Mouse (Mus musculus) midbrain, embryonic 13.5 days (tissue): ENCODE measurements around the gene Ikzf2. TPM values are rescaled to one million over a fixed set of nuclear protein-coding genes. Genes with fewer than 3 reads are reported as not detected.
A peak's percentile ranks its signal among the peaks of the same experiment; 100 is the strongest.

ENCODE experiments used
- ATAC-seq: fragments of 200-750 bp; cut with Nextera tagmentation; 2 replicates; pipeline ENCODE4 v1.8.0; 2017; ENCODE audit warnings: mild to moderate bottlenecking, moderate TSS enrichment, moderate library complexity
- H3K27ac ChIP-seq: fragments of 300-500 bp; sonication (generic); 2 replicates; pipeline ENCODE4 v1.5.1; 2015; ENCODE audit warnings: inconsistent platforms, mild to moderate bottlenecking, moderate library complexity
- H3K27me3 ChIP-seq: fragments of 300-500 bp; sonication (generic); 2 replicates; pipeline ENCODE4 v1.6.1; 2015; ENCODE audit warnings: mild to moderate bottlenecking, inconsistent platforms
- H3K36me3 ChIP-seq: fragments of 300-500 bp; sonication (generic); 2 replicates; pipeline ENCODE4 v1.6.1; 2015; ENCODE audit warnings: mild to moderate bottlenecking, inconsistent platforms
- H3K4me1 ChIP-seq: fragments of 300-500 bp; sonication (generic); replicated peaks from 2 replicates; pipeline ENCODE4 v1.6.1; 2015; ENCODE audit warnings: inconsistent platforms
- H3K4me2 ChIP-seq: fragments of 300-500 bp; sonication (generic); replicated peaks from 2 replicates; pipeline ENCODE4 v1.6.1; 2015; ENCODE audit warnings: moderate library complexity, mild to moderate bottlenecking, inconsistent platforms
- H3K4me3 ChIP-seq: fragments of 300-500 bp; sonication (generic); replicated peaks from 2 replicates; pipeline ENCODE4 v1.5.1; 2015; ENCODE audit warnings: mild to moderate bottlenecking, inconsistent platforms
- H3K9ac ChIP-seq: fragments of 300-500 bp; sonication (generic); replicated peaks from 2 replicates; pipeline ENCODE4 v1.6.1; 2015; ENCODE audit warnings: mild to moderate bottlenecking, inconsistent platforms
- H3K9me3 ChIP-seq: fragments of 300-500 bp; sonication (generic); 2 replicates; pipeline ENCODE4 v1.6.1; 2016; ENCODE audit warnings: mild to moderate bottlenecking, inconsistent platforms
- WGBS: fragments of 180-500 bp; shearing (Covaris S2); methylation state at CpG from one replicate; pipeline ENCODE4 v1.1.7; 2015; 5-methylcytosine and 5-hydroxymethylcytosine counted together
- polyA plus RNA-seq: library from polyadenylated mRNA; unstranded; fragments of >200 nt; fragmentation: Nextera tagmentation; extraction: Ambion mirVana; gene quantifications from 2 replicates; pipeline ENCODE4 v1.2.1, GENCODE M21; 2015

Gene Ikzf2
- polyA plus RNA-seq, 1 experiment from 2014 or later = 5.5 TPM

DNA sequence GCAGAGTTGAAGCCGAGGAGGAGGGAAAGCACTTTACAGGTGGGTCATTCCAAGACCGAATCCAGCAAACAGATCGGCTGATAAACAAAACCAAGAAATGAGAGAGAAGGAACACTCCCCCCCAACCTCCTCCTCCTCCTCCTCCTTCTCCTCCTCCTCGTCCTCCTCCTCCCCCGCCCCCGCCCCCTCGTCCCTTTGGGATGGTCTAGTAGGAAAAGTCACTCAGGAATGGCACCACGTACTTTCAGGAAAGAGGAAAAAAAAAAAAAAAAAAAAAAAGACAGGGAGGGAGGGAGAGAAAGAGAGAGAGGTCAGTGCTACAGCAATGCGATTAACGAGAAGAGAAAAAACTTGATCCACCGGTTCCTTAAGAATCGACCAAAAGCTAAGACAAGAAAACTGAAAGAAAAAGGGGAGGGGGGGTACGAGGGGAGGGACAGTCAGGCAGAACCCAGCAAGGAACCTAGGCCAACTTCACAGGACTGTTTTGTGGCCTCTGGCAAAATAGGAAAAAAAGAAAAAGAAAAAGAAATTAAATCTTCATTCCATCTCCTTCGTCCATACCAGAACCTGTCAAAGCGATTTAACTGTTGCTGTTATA, 1.1 kb downstream of the Ikzf2 start:
- ATAC-seq = no peak
- peak overlapping the region; percentile 80 for H3K4me3 ChIP-seq
- H3K9me3 ChIP-seq = no peaks in the 10 kb centered on the region
- no peaks in the 10 kb centered on the region for H3K27me3 ChIP-seq
- no peak overlapping the region for H3K27ac ChIP-seq
- H3K9ac ChIP-seq = peak overlapping the region; percentile 81
- under 1% methylated on average over 15 of the region's 15 CpGs for WGBS
- H3K4me2 ChIP-seq = peak overlapping the region; percentile 72
- H3K36me3 ChIP-seq = no peaks in the 10 kb centered on the region
- peaks cover 21% of the 10 kb centered on the region for H3K4me1 ChIP-seq

DNA sequence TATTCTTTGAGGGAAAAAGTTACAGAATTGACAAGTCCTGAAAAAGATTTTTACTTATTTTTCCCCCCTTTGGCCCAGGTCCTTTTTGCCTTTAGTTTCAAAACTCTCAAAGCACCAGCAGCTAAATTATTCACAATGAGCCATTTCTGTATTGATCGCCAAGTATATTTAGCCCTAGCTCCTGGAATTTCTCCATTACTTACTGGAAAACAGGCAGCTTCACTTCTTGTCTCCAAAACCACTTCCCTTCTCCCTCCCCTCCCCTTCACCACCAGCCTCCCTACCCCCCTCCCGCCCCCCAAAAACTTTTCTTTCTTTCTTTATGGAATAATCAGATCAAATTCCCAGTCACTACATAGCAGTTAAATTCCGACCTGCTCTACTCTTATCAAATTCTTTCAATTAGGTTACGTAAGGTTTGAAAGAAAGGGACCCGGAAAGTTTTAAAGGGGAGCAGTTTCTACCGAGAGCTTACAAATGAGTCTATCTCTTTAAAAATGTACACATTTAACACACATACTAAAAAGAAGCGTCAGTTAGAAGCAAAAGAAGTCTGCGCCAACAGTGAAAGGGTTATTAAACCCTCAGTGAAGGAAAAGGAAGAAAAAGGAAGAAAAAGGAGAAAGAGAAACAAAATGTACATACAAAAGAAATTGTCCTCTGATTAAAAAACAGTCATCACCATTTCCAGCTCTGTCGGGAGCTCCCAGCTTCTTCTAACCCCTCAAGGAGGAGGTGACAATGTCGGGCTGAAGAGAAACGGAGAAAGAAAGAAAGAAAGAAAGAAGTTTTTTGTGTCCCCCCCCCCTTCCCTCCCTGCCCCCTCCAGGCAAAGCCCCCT, 1.8 kb downstream of the Ikzf2 start:
- Histone ChIP-seq H3K9me3 (no peaks in the 10 kb centered on the region), H3K9ac (peak overlapping the region; percentile 81)
- no peak for ATAC-seq

DNA sequence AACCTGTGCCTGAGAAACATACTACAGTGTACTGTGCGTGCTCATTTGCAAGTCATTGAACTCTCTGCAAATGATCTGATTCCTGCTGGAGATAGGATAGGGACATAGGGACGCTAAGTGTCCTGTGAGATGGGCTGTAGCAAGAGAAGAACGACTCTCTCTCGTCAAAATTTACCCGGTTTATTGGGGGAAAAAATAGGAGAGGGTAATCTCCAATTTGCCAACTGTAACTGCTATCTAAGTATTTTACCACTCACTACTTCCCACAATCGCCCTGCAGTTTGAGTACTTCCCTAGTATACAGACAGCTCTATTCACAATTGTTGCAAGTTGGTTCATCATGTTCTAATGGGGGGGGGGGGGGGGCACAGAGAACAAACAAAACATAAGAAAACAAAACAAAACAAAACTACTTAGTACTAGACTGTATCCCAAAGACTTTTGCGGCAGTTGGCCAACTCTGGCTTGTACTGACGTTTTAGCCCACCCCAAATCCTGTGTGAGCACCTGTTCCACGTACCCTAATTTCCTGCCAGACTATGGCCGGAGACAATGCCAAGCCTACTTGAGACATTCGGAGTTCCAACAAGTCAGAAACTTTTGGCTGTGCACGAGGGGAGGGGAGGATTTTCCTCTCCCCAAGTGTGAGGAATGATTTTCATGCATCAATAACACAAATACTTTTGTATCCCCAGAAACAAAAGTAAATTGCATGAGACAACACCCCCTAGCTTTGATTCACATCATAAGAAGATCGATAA, 2.6 kb downstream of the Ikzf2 start:
- Histone ChIP-seq H3K4me3 (peak overlapping the region; percentile 80), H3K27me3 (no peaks in the 10 kb centered on the region), H3K4me1 (peaks cover 21% of the 10 kb centered on the region), H3K36me3 (no peaks in the 10 kb centered on the region), H3K4me2 (peak overlapping the region; percentile 72), H3K9ac (no peak overlapping the region), H3K9me3 (no peaks in the 10 kb centered on the region), H3K27ac (no peak overlapping the region)
- 32% methylated on average over 13 of the region's 13 CpGs for WGBS
- no peak for ATAC-seq

More for the DNA sequence above, 1.8 kb downstream of the Ikzf2 start:
- Histone ChIP-seq H3K4me1 (peaks cover 21% of the 10 kb centered on the region), H3K27me3 (no peaks in the 10 kb centered on the region), H3K36me3 (no peaks in the 10 kb centered on the region), H3K4me2 (peak overlapping the region; percentile 72), H3K27ac (no peak overlapping the region), H3K4me3 (peak overlapping the region; percentile 80)
- under 1% methylated on average over 11 of the region's 11 CpGs for WGBS

DNA sequence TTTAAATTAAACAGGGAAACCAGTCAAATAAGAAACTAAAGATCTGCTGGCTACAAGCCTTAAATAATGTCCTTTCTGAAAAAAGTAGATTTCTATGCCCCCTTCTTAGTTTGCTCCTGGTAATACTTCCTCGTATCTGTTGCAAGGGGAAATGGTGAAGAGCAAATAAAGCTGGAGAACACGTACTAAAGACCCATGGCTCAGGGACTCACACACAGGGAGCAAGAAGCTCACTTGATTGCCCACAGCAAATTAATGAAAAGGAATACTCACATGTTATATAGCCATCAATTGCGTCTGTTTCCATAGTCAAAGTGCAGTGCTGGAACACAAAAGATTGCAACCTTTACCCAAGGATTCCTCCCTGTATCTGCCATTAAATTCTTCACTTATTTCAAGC, 3.2 kb downstream of the Ikzf2 start:
- H3K4me2 ChIP-seq = no peak overlapping the region
- H3K27me3 ChIP-seq = no peaks in the 10 kb centered on the region
- H3K9me3 ChIP-seq = no peaks in the 10 kb centered on the region
- H3K36me3 ChIP-seq = no peaks in the 10 kb centered on the region
- H3K27ac ChIP-seq = no peak overlapping the region
- no peak overlapping the region for H3K9ac ChIP-seq
- H3K4me1 ChIP-seq = peaks cover 19% of the 10 kb centered on the region
- ATAC-seq = no peak
- H3K4me3 ChIP-seq = no peak overlapping the region
- 74% methylated on average over 3 of the region's 3 CpGs for WGBS

DNA sequence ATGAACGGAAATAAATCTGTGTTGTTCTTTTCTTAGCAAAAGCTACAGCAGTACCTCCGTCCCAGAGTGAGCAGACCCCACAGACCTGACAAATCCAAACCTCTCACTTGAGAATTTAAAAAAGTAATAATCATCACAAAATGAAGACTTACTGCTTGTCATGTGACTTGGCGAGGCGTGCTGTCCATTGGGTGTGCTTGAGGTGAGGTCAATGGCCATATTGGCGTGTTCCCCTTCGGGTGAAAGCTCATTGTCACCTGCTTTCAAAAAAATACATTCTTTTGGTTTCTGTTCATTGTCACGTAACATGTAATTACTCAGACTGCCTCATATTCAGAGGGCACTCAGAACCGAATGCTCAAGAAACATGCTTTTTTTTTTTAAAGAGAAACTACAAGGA, 4.0 kb downstream of the Ikzf2 start:
- H3K9me3 ChIP-seq = no peaks in the 10 kb centered on the region
- H3K4me2 ChIP-seq = no peak overlapping the region
- 90% methylated on average over 8 of the region's 8 CpGs for WGBS
- no peak overlapping the region for H3K9ac ChIP-seq
- H3K27me3 ChIP-seq = no peaks in the 10 kb centered on the region
- no peak for ATAC-seq
- no peak overlapping the region for H3K4me3 ChIP-seq
- H3K4me1 ChIP-seq = peaks cover 14% of the 10 kb centered on the region
- H3K27ac ChIP-seq = no peak overlapping the region
- no peaks in the 10 kb centered on the region for H3K36me3 ChIP-seq

DNA sequence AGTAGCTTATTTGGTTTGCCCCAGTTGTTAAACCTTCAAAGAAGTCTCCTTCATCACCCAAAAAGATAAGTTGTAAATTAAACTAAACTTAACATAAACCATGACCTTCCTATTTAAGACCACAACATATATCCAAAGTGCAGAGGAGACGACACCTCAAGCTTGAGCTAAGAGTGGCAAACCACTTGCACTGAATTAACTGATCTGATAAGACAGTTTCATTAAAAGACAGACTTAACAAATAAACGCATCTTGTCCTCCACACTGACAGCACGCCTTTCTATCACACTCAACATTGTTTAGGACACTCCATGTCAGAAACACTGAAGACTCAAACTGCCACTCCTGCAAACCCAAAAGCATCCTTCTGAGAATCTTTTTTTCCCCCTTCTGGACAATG, 4.8 kb downstream of the Ikzf2 start:
- Histone ChIP-seq H3K9ac (no peak overlapping the region), H3K27ac (no peak overlapping the region), H3K4me2 (no peak overlapping the region), H3K36me3 (no peaks in the 10 kb centered on the region), H3K27me3 (no peaks in the 10 kb centered on the region), H3K9me3 (no peaks in the 10 kb centered on the region), H3K4me1 (peaks cover 14% of the 10 kb centered on the region), H3K4me3 (no peak overlapping the region)
- ATAC-seq = no peak
- WGBS = 83% methylated on average over 3 of the region's 3 CpGs

DNA sequence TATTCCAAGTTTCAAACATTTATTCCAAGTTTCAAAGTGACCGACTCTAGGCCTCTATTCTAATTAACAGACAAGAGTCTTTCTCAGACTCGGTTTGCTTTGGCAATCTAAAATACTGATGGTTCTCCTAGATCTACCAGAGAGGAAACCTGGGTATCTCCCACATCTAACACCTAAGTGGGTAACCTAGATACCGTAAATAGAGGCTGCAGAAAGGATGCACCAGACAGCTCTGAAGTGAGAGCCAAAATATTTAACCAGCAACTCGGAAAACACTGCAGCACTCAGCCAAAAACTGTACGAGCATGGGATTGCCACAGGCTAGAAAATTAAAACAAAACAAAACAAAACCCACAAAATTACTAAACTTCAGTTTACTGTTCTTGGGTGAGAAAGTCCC, 6.0 kb downstream of the Ikzf2 start:
- WGBS = 92% methylated on average over 5 of the region's 5 CpGs

DNA sequence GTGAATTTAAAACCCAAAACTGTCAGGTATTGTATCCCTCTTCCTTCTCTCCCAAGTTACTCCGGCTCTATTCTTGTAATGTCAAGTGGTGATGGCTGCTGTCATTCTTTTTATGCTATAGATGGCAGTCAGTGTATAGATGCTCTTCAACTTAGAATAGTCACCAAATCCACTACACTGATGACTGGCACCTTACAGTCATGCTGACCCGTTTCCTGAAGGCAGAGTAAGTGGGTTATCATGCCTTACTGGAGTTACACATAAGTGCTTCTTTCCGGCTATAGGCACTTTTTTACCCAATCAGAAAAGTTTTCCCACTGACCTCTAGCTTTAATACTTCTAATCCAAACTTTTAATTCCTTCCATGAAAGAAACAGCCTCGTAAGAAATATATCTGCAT, 6.5 kb downstream of the Ikzf2 start:
- ATAC-seq = no peak
- H3K27me3 ChIP-seq = no peaks in the 10 kb centered on the region
- no peak overlapping the region for H3K9ac ChIP-seq
- WGBS = 88% methylated on average over 4 of the region's 4 CpGs
- H3K4me2 ChIP-seq = no peak overlapping the region
- no peak overlapping the region for H3K4me3 ChIP-seq
- H3K9me3 ChIP-seq = no peaks in the 10 kb centered on the region
- H3K4me1 ChIP-seq = peaks cover 10% of the 10 kb centered on the region
- no peaks in the 10 kb centered on the region for H3K36me3 ChIP-seq
- no peak overlapping the region for H3K27ac ChIP-seq

More for the DNA sequence above, 6.0 kb downstream of the Ikzf2 start:
- H3K9ac ChIP-seq = no peak overlapping the region
- H3K4me3 ChIP-seq = no peak overlapping the region
- no peaks in the 10 kb centered on the region for H3K9me3 ChIP-seq
- ATAC-seq = no peak
- H3K4me1 ChIP-seq = peaks cover 14% of the 10 kb centered on the region
- no peak overlapping the region for H3K4me2 ChIP-seq
- H3K27ac ChIP-seq = no peak overlapping the region
- no peaks in the 10 kb centered on the region for H3K27me3 ChIP-seq
- no peaks in the 10 kb centered on the region for H3K36me3 ChIP-seq

DNA sequence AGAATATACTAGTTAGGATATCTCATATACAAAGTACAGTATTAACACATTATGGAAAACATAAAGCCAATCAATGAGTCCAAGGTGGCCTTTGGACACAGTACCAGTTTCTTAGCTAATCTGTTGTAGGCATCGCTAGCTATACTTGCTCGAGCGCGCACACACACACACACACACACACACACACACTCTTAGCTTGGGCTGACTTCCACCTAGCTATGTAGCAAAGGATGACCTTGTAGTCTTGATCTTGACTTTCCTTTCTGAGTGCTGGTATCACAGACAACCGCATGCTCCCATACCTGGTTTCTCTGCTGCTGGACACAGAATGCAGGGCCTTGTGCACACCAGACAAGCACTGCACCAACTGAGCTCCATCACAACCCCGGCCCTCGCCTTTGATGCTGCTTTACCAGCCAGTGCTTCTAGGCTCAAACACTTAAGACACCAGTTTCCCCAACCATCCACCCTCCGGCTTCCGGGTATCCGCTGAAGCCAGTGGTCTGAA, 17.1 kb downstream of the Ikzf2 start:
- no peak overlapping the region for H3K27ac ChIP-seq
- no peak overlapping the region for H3K4me2 ChIP-seq
- no peak for ATAC-seq
- H3K27me3 ChIP-seq = no peaks in the 10 kb centered on the region
- no peak overlapping the region for H3K4me3 ChIP-seq
- H3K4me1 ChIP-seq = no peaks in the 10 kb centered on the region
- no peaks in the 10 kb centered on the region for H3K9me3 ChIP-seq
- H3K36me3 ChIP-seq = no peaks in the 10 kb centered on the region
- H3K9ac ChIP-seq = no peak overlapping the region
- WGBS = 95% methylated on average over 10 of the region's 10 CpGs

DNA sequence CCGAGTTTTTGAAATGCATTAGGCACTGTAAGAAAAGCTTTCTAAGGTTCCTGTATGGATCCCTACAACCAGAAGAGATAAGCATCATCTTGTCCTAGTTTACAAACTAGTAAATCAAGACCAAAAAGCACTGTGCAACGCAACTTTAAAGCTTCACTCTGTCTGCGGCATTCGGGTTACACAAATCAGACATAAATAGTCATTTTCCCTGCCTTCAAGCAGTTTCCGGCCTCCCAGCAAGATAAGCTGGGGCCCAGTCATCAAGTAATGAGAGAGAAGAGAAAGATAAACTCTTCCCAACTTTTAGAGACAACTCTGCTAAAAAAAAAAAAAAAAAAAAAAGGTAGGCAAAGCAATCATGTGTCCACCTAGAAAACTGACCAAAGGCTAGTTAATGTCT, 19.6 kb downstream of the Ikzf2 start:
- no peak overlapping the region for H3K9ac ChIP-seq
- no peaks in the 10 kb centered on the region for H3K36me3 ChIP-seq
- no peak overlapping the region for H3K27ac ChIP-seq
- ATAC-seq = no peak
- no peaks in the 10 kb centered on the region for H3K4me1 ChIP-seq
- H3K27me3 ChIP-seq = no peaks in the 10 kb centered on the region
- H3K9me3 ChIP-seq = no peaks in the 10 kb centered on the region
- 93% methylated on average over 5 of the region's 5 CpGs for WGBS
- H3K4me2 ChIP-seq = no peak overlapping the region
- no peak overlapping the region for H3K4me3 ChIP-seq

DNA sequence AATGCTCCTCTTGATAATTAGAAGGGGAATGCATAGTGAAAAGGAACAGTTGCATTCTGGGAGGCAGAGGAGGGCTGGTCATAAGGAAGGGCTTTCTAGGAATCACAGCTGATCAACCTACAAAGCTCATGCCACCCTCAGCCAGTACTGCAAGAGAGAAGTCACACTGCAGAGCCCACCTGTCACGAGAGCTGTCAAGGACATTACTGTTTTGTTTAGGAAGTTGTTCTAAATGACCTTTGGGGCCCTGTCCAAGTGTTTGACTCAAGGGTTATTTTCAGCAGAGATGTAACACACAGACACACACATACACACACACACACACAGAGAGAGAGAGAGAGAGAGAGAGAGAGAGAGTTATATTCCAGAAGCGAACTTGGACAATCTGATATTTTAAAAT, 27.3 kb downstream of the Ikzf2 start:
- Histone ChIP-seq H3K4me2 (no peak overlapping the region), H3K4me1 (peaks cover 11% of the 10 kb centered on the region; the same call in 1 of the 2 replicates), H3K4me3 (no peak overlapping the region), H3K36me3 (no peaks in the 10 kb centered on the region), H3K9ac (no peak overlapping the region), H3K9me3 (no peaks in the 10 kb centered on the region), H3K27me3 (no peaks in the 10 kb centered on the region), H3K27ac (no peak overlapping the region)
- 81% methylated on average over 2 of the region's 2 CpGs for WGBS
- no peak for ATAC-seq

DNA sequence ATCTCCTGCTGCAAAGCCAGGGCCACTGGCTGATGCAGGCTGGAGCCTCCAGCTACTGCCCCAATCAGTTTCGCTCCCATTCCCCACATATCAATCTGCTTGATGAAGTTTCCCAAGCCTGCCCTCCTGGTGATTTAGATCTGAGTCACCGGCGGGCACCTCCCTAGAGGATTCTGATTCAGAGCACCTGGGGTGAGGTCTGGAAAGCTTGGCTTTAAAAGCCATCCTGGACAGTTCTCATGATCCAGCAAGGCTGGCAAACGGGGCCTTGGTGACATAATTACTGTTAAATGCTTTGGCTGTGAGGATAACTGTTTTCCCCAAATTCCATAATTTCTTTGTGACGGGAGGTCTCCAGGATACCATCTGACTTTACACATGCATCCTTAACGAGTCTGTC, 29.0 kb downstream of the Ikzf2 start:
- no peaks in the 10 kb centered on the region for H3K36me3 ChIP-seq
- H3K9me3 ChIP-seq = no peaks in the 10 kb centered on the region
- no peak overlapping the region for H3K4me2 ChIP-seq
- no peak overlapping the region for H3K4me3 ChIP-seq
- WGBS = 45% methylated on average over 6 of the region's 6 CpGs
- H3K9ac ChIP-seq = no peak overlapping the region
- no peaks in the 10 kb centered on the region for H3K27me3 ChIP-seq
- H3K4me1 ChIP-seq = peaks cover 11% of the 10 kb centered on the region; the same call in 1 of the 2 replicates
- no peak overlapping the region for H3K27ac ChIP-seq
- ATAC-seq = no peak
